8 mouse cellular contexts compared by ENCODE assay signal in genomic region chrX:52912372-52912728, GRCm38 (mm10). TPM values are rescaled to one million over a fixed set of nuclear protein-coding genes. Genes with fewer than 3 reads are reported as not detected.
DNase-seq lines count a peak whose midpoint lies in the region; ATAC-seq and TF ChIP-seq lines count a peak whose summit lies in the region.

No protein-coding gene starts in this region.

- ATAC-seq in liver, embryonic 12.5 days: no peak
- no peak for ATAC-seq in stomach, postnatal 0 days (ENCODE audit: low FRiP score, low TSS enrichment)

- peak overlapping the region; percentile 83 for H3K9ac ChIP-seq in liver, embryonic 12.5 days
- H3K9ac ChIP-seq in stomach, postnatal 0 days (ENCODE audit: low read length): peak overlapping the region; percentile 74

- H3K36me3 ChIP-seq in testis, adult 2 months (ENCODE audit: control insufficient read depth, insufficient read depth, low read length): no peaks in the 10 kb centered on the region
- no peaks in the 10 kb centered on the region for H3K36me3 ChIP-seq in liver, embryonic 12.5 days
- H3K36me3 ChIP-seq in stomach, postnatal 0 days (ENCODE audit: control insufficient read depth, insufficient read depth, low read length): no peaks in the 10 kb centered on the region

- H3K4me3 ChIP-seq in testis, adult 2 months (ENCODE audit: control insufficient read depth, low read depth, low read length): peak overlapping the region; percentile 90
- peak overlapping the region; percentile 76 for H3K4me3 ChIP-seq in liver, embryonic 12.5 days
- peak overlapping the region; percentile 60 for H3K4me3 ChIP-seq in stomach, postnatal 0 days (ENCODE audit: low read depth, low read length)

- DNase-seq in gastrocnemius, postnatal 14 days: peak; percentile 4
- no peak for DNase-seq in gastrocnemius, adult 8-10 months (ENCODE audit: low spot score in 2 of 2)
- DNase-seq in testis, postnatal 10 days (ENCODE audit: low spot score): no peak
- DNase-seq in stomach, postnatal 0 days (ENCODE audit: low spot score): no peak
- DNase-seq in gastrocnemius, postnatal 36 days: no peak
- DNase-seq in urinary bladder, adult 2 months (ENCODE audit: low spot score): no peak

- H3K27ac ChIP-seq in testis, adult 2 months (ENCODE audit: control insufficient read depth, insufficient read depth, low read depth, low read length): peak overlapping the region; percentile 97
- H3K27ac ChIP-seq in liver, embryonic 12.5 days: peak overlapping the region; percentile 87
- peak overlapping the region; percentile 83 for H3K27ac ChIP-seq in stomach, postnatal 0 days (replicated peaks)

- no peak for TF ChIP-seq POLR2A in testis, adult 2 months (IDR thresholded peaks at IDR 0.05; ENCODE audit: control insufficient read depth, low read depth, low read length)

- TF ChIP-seq EP300 in stomach, postnatal 0 days (optimal IDR thresholded peaks at IDR 0.05): no peak

- intact Hi-C loops in gastrocnemius, postnatal 14 days (cut with DNase I; ENCODE audit: low total_unique reads): no loop called here
- intact Hi-C loops in gastrocnemius, postnatal 36 days (cut with DNase I): no loop called here

- H3K9me3 ChIP-seq in liver, embryonic 12.5 days (replicated peaks): no peaks in the 10 kb centered on the region
- H3K9me3 ChIP-seq in stomach, postnatal 0 days (ENCODE audit: control insufficient read depth, low read length): no peaks in the 10 kb centered on the region

- TF ChIP-seq CTCF in testis, adult 2 months (IDR thresholded peaks at IDR 0.05; ENCODE audit: control insufficient read depth, insufficient read depth, insufficient replicate concordance, low read depth, low read length): no peak
- no peak for TF ChIP-seq CTCF in stomach, postnatal 0 days (IDR thresholded peaks at IDR 0.05; ENCODE audit: low read depth)

- no peaks in the 10 kb centered on the region for H3K27me3 ChIP-seq in testis, adult 2 months (ENCODE audit: control insufficient read depth, insufficient read depth, low read length)
- H3K27me3 ChIP-seq in liver, embryonic 12.5 days (replicated peaks): no peaks in the 10 kb centered on the region
- no peaks in the 10 kb centered on the region for H3K27me3 ChIP-seq in stomach, postnatal 0 days (ENCODE audit: control insufficient read depth, insufficient read depth, low read length)

- no peaks in the 10 kb centered on the region for H3K4me1 ChIP-seq in testis, adult 2 months (ENCODE audit: control insufficient read depth, insufficient read depth, low read length)
- H3K4me1 ChIP-seq in liver, embryonic 12.5 days: no peaks in the 10 kb centered on the region; the same call in 1 of the 2 replicates
- no peaks in the 10 kb centered on the region for H3K4me1 ChIP-seq in stomach, postnatal 0 days (replicated peaks; ENCODE audit: control insufficient read depth, insufficient read depth)

- peak overlapping the region; percentile 73 for H3K4me2 ChIP-seq in liver, embryonic 12.5 days
- peak overlapping the region; percentile 53 for H3K4me2 ChIP-seq in stomach, postnatal 0 days (replicated peaks; ENCODE audit: low read depth)

- WGBS in liver, embryonic 12.5 days (ENCODE audit: insufficient replicate concordance): 13% methylated on average over 24 of the region's 26 CpGs
- 14% methylated on average over 24 of the region's 26 CpGs for WGBS in stomach, postnatal 0 days

RNA-seq across cellular contexts. Expression of gene Phf6, which starts 0.3 kb away (rescaled TPM):
- total RNA-seq in gastrocnemius, postnatal 14 days (2021): 1 to 10 TPM; 2.7 to 4.1 TPM
- total RNA-seq in gastrocnemius, adult 8-10 months (2022): 1 to 10 TPM; 3.2 to 4.2 (median 3.7) TPM
- 1.6 TPM in 2 replicates for polyA plus RNA-seq in testis, adult 2 months (2012; rRNA removed)
- 17.9 and 18.5 TPM in 2 replicates for polyA plus RNA-seq in liver, embryonic 12.5 days (2016; fragmentation: Nextera tagmentation; extraction: Ambion mirVana)
- 7.2 and 7.4 TPM in 2 replicates for polyA plus RNA-seq in stomach, postnatal 0 days (2015; fragmentation: Nextera tagmentation; extraction: Ambion mirVana)
- total RNA-seq in gastrocnemius, postnatal 36 days (2021): 1 to 10 TPM; 2.8 to 4.2 TPM
- 10.1 and 10.3 TPM in 2 replicates for polyA plus RNA-seq in urinary bladder, adult 2 months (2012; rRNA removed)
